ENCODE assay signal across 8 mouse cellular contexts in the genomic region with DNA sequence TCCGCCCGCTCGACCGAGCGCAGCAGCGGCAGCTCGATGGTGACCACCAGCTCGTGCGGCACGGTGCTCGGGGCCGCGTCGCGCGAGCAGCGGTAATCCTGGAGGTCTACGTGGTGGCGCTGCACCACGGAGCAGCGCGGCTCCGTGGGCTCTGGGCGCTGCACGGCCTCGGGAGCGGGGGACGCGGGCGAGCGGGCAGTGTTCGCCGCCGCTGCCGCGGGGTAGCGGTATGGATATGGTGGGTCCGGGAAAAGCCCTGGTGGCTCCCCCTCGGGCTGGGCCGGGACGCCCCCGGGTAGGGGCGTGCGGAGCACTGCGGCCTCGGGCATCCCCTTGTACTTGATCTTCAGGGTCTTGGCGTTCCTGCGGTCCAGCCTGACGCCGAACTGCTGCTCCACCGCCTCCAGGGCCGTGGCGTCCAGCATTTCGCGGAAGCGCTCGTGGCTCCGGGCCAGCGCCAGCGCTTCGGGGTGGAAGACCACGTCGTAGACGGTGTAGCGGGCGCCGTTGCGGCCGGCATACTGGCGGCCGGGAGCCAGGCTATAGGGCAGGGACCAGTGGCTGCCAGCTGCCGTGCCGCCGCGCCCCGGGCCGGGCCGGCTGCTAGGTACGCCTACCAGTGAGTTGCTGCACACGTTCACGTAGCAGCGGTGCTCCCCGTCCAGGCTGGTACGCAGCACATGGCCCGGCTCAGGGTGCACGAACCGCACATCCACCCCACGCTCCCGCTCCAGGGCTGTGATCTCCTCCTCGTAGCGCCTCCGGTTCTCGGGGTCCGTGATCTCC. TPM values are rescaled to one million over a fixed set of nuclear protein-coding genes. Genes with fewer than 3 reads are reported as not detected.
DNase-seq lines count a peak whose midpoint lies in the region; ATAC-seq lines count a peak whose summit lies in the region.

No protein-coding gene starts in this region.

- no peaks in the 10 kb centered on the region for H3K27me3 ChIP-seq in limb, embryonic 13.5 days
- no peaks in the 10 kb centered on the region for H3K27me3 ChIP-seq in midbrain, embryonic 12.5 days

- peak overlapping the region; percentile 95 for H3K4me2 ChIP-seq in limb, embryonic 13.5 days (replicated peaks)
- peak overlapping the region; percentile 97 for H3K4me2 ChIP-seq in midbrain, embryonic 12.5 days (replicated peaks)

- under 1% methylated on average over 91 of the region's 94 CpGs for WGBS in limb, embryonic 13.5 days
- under 1% methylated on average over 81 of the region's 94 CpGs for WGBS in midbrain, embryonic 12.5 days

- H3K4me3 ChIP-seq in limb, embryonic 13.5 days, result peak overlapping the region; percentile 96
- H3K4me3 ChIP-seq in midbrain, embryonic 12.5 days, result peak overlapping the region; percentile 95

- H3K9me3 ChIP-seq in limb, embryonic 13.5 days, result no peaks in the 10 kb centered on the region
- no peaks in the 10 kb centered on the region for H3K9me3 ChIP-seq in midbrain, embryonic 12.5 days

- peak overlapping the region; percentile 90 for H3K9ac ChIP-seq in limb, embryonic 13.5 days
- peak overlapping the region; percentile 84 for H3K9ac ChIP-seq in midbrain, embryonic 12.5 days (replicated peaks)

- peaks cover 21% of the 10 kb centered on the region for H3K4me1 ChIP-seq in limb, embryonic 13.5 days
- H3K4me1 ChIP-seq in midbrain, embryonic 12.5 days, result peaks cover 26% of the 10 kb centered on the region

- DNase-seq in layer of hippocampus, postnatal 10 days (ENCODE audit: low spot score in 2 of 2), result peak; percentile 54 to 73
- DNase-seq in layer of hippocampus, adult 9-10 months (ENCODE audit: low spot score), result no peak
- DNase-seq in cerebellum, postnatal 36 days, result peak; percentile 40 to 55
- peak; percentile 36 for DNase-seq in gastrocnemius, postnatal 25 days
- DNase-seq in induced T-regulatory cell, adult 2 months (ENCODE audit: low read depth), result peak; percentile 77
- peak; percentile 18 for DNase-seq in skeletal muscle tissue, adult 2 months (ENCODE audit: low read depth, low spot score)

- H3K36me3 ChIP-seq in limb, embryonic 13.5 days, result peaks cover 28% of the 10 kb centered on the region
- H3K36me3 ChIP-seq in midbrain, embryonic 12.5 days, result peaks cover 14% of the 10 kb centered on the region

- peak overlapping the region; percentile 88 for H3K27ac ChIP-seq in limb, embryonic 13.5 days
- H3K27ac ChIP-seq in midbrain, embryonic 12.5 days (replicated peaks), result peak overlapping the region; percentile 93

- peak; percentile 74 for ATAC-seq in limb, embryonic 13.5 days (ENCODE audit: low FRiP score, low read depth)
- peak; percentile 79 for ATAC-seq in midbrain, embryonic 12.5 days (ENCODE audit: low FRiP score, low read depth)

RNA-seq across cellular contexts. Expression of gene Dnaaf2, which starts 0.7 kb away (rescaled TPM):
- total RNA-seq in layer of hippocampus, postnatal 10 days (2021), result 1 to 10 TPM; 2.5 to 2.6 TPM
- under 1 TPM; 0.56 to 0.62 TPM for total RNA-seq in gastrocnemius, postnatal 25 days (2021)
- polyA plus RNA-seq in limb, embryonic 13.5 days (2015; fragmentation: Nextera tagmentation; extraction: Ambion mirVana), result 10.4 and 11.4 TPM in 2 replicates
- polyA plus RNA-seq in midbrain, embryonic 12.5 days (2016; fragmentation: Nextera tagmentation; extraction: Ambion mirVana), result 14.1 and 14.7 TPM in 2 replicates

RNA-seq across cellular contexts. Expression of gene Gm49383, which starts 0.7 kb away (rescaled TPM):
- 1 to 10 TPM; 4.0 to 6.5 TPM for total RNA-seq in layer of hippocampus, postnatal 10 days (2021)
- 1 to 10 TPM; 1.7 to 1.8 TPM for total RNA-seq in gastrocnemius, postnatal 25 days (2021)
- polyA plus RNA-seq in limb, embryonic 13.5 days (2015; fragmentation: Nextera tagmentation; extraction: Ambion mirVana), result 38.7 and 40.4 TPM in 2 replicates
- 27.5 and 28.1 TPM in 2 replicates for polyA plus RNA-seq in midbrain, embryonic 12.5 days (2016; fragmentation: Nextera tagmentation; extraction: Ambion mirVana)

RNA-seq across cellular contexts. Expression of gene Gm49384, which starts 6.5 kb away (rescaled TPM):
- 1 to 10 TPM; 6.5 TPM for total RNA-seq in layer of hippocampus, postnatal 10 days (2021)
- total RNA-seq in gastrocnemius, postnatal 25 days (2021), result 1 to 10 TPM; 1.8 to 2.4 TPM
- polyA plus RNA-seq in limb, embryonic 13.5 days (2015; fragmentation: Nextera tagmentation; extraction: Ambion mirVana), result 31.8 and 32.1 TPM in 2 replicates
- polyA plus RNA-seq in midbrain, embryonic 12.5 days (2016; fragmentation: Nextera tagmentation; extraction: Ambion mirVana), result 23.9 and 25.6 TPM in 2 replicates

RNA-seq across cellular contexts. Expression of gene Mgat2, which starts 13.6 kb away (rescaled TPM):
- total RNA-seq in layer of hippocampus, postnatal 10 days (2021), result 10 to 100 TPM; 34.9 to 35.3 TPM
- 1 to 10 TPM; 9.0 to 9.5 TPM for total RNA-seq in gastrocnemius, postnatal 25 days (2021)
- 45.1 and 48.2 TPM in 2 replicates for polyA plus RNA-seq in limb, embryonic 13.5 days (2015; fragmentation: Nextera tagmentation; extraction: Ambion mirVana)
- 48.0 and 48.6 TPM in 2 replicates for polyA plus RNA-seq in midbrain, embryonic 12.5 days (2016; fragmentation: Nextera tagmentation; extraction: Ambion mirVana)

RNA-seq across cellular contexts. Expression of gene Rpl36al, which starts 13.7 kb away (rescaled TPM):
- total RNA-seq in layer of hippocampus, postnatal 10 days (2021), result 100 to 1,000 TPM; 243 to 248 TPM
- total RNA-seq in gastrocnemius, postnatal 25 days (2021), result 100 to 1,000 TPM; 280 to 315 TPM
- polyA plus RNA-seq in limb, embryonic 13.5 days (2015; fragmentation: Nextera tagmentation; extraction: Ambion mirVana), result 515 and 534 TPM in 2 replicates
- polyA plus RNA-seq in midbrain, embryonic 12.5 days (2016; fragmentation: Nextera tagmentation; extraction: Ambion mirVana), result 406 and 431 TPM in 2 replicates
